Mouse (Mus musculus) small intestine, adult 2 months (tissue): ENCODE data around the gene Tescl. TPM values are rescaled to one million over a fixed set of nuclear protein-coding genes. Genes with fewer than 3 reads are reported as not detected.

Experiments
- H3K27ac ChIP-seq: fragments of 200-500 bp; 2 replicates; pipeline ENCODE4 v1.5.1; 2012; ENCODE audit warnings: low read depth, low read length, control low read depth, inconsistent platforms; ENCODE audit not compliant: insufficient read depth
- H3K27me3 ChIP-seq: fragments of 200-500 bp; 2 replicates; pipeline ENCODE4 v1.6.1; 2012; ENCODE audit warnings: mild to moderate bottlenecking, moderate library complexity, low read length, inconsistent platforms; ENCODE audit not compliant: control insufficient read depth, insufficient read depth
- H3K36me3 ChIP-seq: fragments of 200-500 bp; 2 replicates; pipeline ENCODE4 v1.6.1; 2012; ENCODE audit warnings: mild to moderate bottlenecking, low read length, control low read depth, inconsistent platforms; ENCODE audit not compliant: control insufficient read depth, insufficient read depth
- H3K4me1 ChIP-seq: fragments of 200-500 bp; 2 replicates; pipeline ENCODE4 v1.6.1; 2012; ENCODE audit warnings: low read length, inconsistent platforms, mixed read lengths; ENCODE audit not compliant: control insufficient read depth, insufficient read depth, insufficient read length
- H3K4me3 ChIP-seq: fragments of 200-500 bp; 2 replicates; pipeline ENCODE4 v1.5.1; 2012; ENCODE audit warnings: low read depth, mild to moderate bottlenecking, control low read depth, inconsistent platforms, low read length, moderate library complexity
- CTCF ChIP-seq: fragments of 200-500 bp; IDR thresholded peaks from 2 replicates; pipeline ENCODE4 v1.5.1; 2012; ENCODE audit warnings: low read depth, mild to moderate bottlenecking, control low read depth, inconsistent platforms, low read length, moderate library complexity, mixed read lengths; ENCODE audit not compliant: insufficient replicate concordance, insufficient read length; ENCODE audit errors: extremely low read depth
- POLR2A ChIP-seq: fragments of 200-500 bp; IDR thresholded peaks from 2 replicates; pipeline ENCODE4 v1.6.1; 2012; ENCODE audit warnings: low read depth, mild to moderate bottlenecking, control low read depth, inconsistent platforms, low read length, moderate library complexity
- WGBS: fragments of 180-500 bp; shearing (Covaris S2); methylation state at CpG from one replicate; pipeline ENCODE4 v1.1.7; 2018; 5-methylcytosine and 5-hydroxymethylcytosine counted together
- polyA plus RNA-seq: library from polyadenylated mRNA; depleted of rRNA; stranded (reverse); fragments of >200 nt; gene quantifications from 2 replicates; pipeline ENCODE4 v1.2.3, GENCODE M21; 2012

The Tescl gene
- polyA plus RNA-seq, 1 experiment: 0.15 TPM

DNA sequence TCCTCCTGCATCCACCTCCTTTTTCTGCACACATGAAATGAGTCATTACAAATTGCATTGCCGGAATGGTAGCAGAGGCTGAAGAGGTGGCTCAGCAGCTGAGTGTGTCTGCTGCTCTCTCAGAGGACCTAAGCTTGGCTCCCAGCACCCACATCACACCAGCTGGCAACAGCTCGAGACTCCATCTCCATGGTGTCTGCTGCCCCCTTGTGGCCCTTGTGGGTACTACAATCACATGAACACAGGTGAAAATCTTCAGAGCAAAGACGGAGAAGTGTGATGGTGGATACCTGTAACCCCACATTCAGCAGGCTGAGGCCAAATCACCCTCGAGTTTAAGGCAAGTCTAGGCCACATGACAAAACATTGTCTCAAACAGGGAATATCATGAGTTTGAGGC, 24.2 kb upstream of the Tescl start:
- Histone ChIP-seq H3K27ac (no peak overlapping the region), H3K4me1 (no peaks in the 10 kb centered on the region), H3K36me3 (no peaks in the 10 kb centered on the region), H3K27me3 (no peaks in the 10 kb centered on the region), H3K4me3 (no peak overlapping the region)
- TF ChIP-seq CTCF (peak; percentile 59; the same call in 1 of the 2 replicates), POLR2A (no peak)
- WGBS: 43% methylated on average over 4 of the region's 4 CpGs

- Histone ChIP-seq H3K4me3 (no peak overlapping the region), H3K27ac (no peak overlapping the region), H3K4me1 (no peaks in the 10 kb centered on the region), H3K36me3 (no peaks in the 10 kb centered on the region), H3K27me3 (no peaks in the 10 kb centered on the region)
- TF ChIP-seq POLR2A: no peak
- no peak for TF ChIP-seq CTCF
- WGBS: 57% methylated on average over 10 of the region's 10 CpGs
These were observed 22.3 kb upstream of the Tescl start for GRCm38 (mm10) chr7:24356081-24356480.

DNA sequence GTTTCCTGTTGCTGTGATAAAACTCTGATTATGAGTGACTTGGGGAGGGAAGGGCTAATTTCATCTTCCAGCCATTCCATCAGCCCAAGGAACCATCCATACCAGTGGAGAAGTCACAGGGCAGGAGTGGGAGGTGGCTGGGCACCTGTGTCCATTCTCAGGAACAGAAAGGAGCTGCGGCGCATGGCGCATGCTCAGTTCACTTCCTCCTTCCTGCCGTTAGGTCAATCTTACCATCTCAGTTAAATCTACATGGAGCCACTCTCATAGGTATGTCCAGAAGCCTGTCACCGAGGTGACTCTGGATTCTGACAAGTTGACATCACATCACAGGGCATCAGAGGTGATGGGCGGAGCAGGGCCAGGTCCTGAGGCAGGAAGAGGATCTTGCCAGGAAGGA, 21.9 kb upstream of the Tescl start:
- H3K27me3 ChIP-seq: no peaks in the 10 kb centered on the region
- TF ChIP-seq POLR2A (no peak), CTCF (no peak)
- 74% methylated on average over 6 of the region's 6 CpGs for WGBS
- no peak overlapping the region for H3K4me3 ChIP-seq
- H3K36me3 ChIP-seq: no peaks in the 10 kb centered on the region
- no peak overlapping the region for H3K27ac ChIP-seq
- no peaks in the 10 kb centered on the region for H3K4me1 ChIP-seq

- TF ChIP-seq POLR2A (no peak), CTCF (no peak)
- H3K36me3 ChIP-seq: no peaks in the 10 kb centered on the region
- WGBS: 27% methylated on average over 6 of the region's 6 CpGs
These were observed 15.2 kb upstream of the Tescl start, which contains the start of gene Lypd5 for GRCm38 (mm10) chr7:24348896-24349295. Gene Lypd5, plus strand, starts transcription at chr7:24349196.

DNA sequence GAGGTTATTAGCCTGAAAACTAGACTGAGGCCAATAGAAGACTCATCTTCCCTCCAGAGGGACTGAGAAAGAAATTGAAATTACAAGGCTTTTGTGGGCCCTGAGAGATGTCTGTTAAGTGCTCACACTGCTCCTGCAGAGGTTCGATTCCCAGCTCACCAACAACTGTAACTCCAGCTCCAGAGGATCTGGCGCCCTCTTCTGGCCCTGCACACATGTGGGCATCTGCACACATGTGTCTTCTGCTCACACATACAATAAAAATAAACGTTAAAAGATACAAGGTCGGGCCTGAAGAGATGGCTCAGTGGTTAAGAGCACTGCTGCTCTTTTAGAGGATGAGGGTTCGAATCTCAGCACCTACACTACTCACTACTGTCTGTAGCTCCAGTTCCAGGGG, 12.7 kb upstream of the Tescl start:
- no peak overlapping the region for H3K4me3 ChIP-seq
- no peaks in the 10 kb centered on the region for H3K27me3 ChIP-seq
- no peak for TF ChIP-seq POLR2A
- 0 out of 2 replicates have a peak, but pooled peaks have one; percentile 12 for TF ChIP-seq CTCF
- H3K36me3 ChIP-seq: no peaks in the 10 kb centered on the region
- H3K4me1 ChIP-seq: no peaks in the 10 kb centered on the region
- no peak overlapping the region for H3K27ac ChIP-seq
- WGBS: 59% methylated on average over 5 of the region's 5 CpGs

More at GRCm38 (mm10) chr7:24348896-24349295, 15.2 kb upstream of the Tescl start, which contains the start of gene Lypd5:
- Histone ChIP-seq H3K27ac (no peak within 1 kb of the TSS), H3K27me3 (no peaks in the 10 kb centered on the region), H3K4me3 (no peak within 1 kb of the TSS), H3K4me1 (no peaks in the 10 kb centered on the region)

DNA sequence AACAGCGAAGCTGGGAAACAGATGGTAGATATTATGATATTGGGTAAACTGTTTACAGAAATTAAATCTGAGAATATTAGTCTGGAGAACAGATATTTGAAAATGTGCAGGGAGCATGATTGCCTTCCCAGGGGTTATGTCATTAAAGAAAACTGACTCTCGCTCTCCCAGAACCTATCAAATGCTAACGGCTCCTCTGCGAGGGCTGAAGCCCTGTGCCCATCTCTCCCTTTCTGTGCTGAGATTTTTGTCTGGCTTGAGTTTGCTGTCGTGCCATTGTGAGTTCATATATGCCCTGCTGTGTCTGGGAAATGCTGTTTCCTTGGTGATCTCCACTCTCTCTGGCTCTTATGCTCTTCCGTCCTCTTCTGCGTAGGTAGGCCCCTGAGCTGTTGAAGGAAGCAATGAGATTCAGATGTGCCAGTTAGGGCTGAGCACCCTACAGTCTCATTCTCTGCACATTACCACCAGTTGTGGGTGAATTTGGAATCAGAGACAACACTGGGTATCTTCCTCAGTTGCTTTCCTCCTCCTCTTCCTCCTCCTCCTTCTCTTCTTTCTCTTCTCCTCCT, 10.1 kb upstream of the Tescl start:
- Histone ChIP-seq H3K4me1 (no peaks in the 10 kb centered on the region), H3K27ac (no peak overlapping the region), H3K27me3 (no peaks in the 10 kb centered on the region), H3K36me3 (no peaks in the 10 kb centered on the region), H3K4me3 (no peak overlapping the region)
- TF ChIP-seq CTCF (no peak), POLR2A (no peak)
- 64% methylated on average over 7 of the region's 7 CpGs for WGBS

- Histone ChIP-seq H3K4me3 (no peak overlapping the region), H3K27me3 (peaks cover 12% of the 10 kb centered on the region; the same call in 1 of the 2 replicates), H3K4me1 (no peaks in the 10 kb centered on the region), H3K36me3 (no peaks in the 10 kb centered on the region), H3K27ac (no peak overlapping the region)
- TF ChIP-seq POLR2A: no peak
- no peak for TF ChIP-seq CTCF
- 43% methylated on average over 2 of the region's 2 CpGs for WGBS
These were observed 4.5 kb upstream of the Tescl start for GRCm38 (mm10) chr7:24338241-24338640.

DNA sequence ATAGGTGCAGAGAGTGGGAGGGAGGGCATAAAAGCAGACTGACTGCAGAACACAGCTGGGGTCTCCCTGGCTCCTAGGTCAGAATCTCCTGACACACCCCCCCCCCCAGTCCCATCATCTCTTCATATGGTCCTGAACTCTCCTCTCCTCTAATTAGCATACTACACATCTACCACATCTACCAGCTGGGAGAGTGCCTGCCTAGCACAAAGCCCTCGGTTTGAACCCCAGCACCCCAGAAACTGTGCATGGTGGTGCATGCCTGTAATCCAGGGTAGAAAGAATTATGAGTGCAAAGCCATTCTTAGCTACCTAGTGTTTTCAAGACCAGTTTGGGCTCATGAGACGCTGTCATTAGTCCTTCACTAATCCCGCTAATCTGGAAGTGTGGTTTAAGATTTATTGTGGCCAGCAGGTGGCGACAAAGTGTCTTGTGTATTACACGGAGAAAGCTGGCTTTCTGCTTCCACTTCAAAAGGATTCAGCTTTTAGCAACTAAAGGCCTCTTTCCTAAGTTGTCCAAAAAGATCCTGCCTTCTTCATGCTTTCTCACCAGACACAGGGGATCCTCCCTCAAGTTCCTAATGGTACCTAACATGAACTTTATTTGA, 2.1 kb upstream of the Tescl start:
- Histone ChIP-seq H3K27ac (no peak overlapping the region), H3K27me3 (peaks cover 15% of the 10 kb centered on the region; the same call in 1 of the 2 replicates), H3K36me3 (no peaks in the 10 kb centered on the region), H3K4me3 (no peak overlapping the region), H3K4me1 (no peaks in the 10 kb centered on the region)
- TF ChIP-seq CTCF: peak; percentile 19; the same call in 1 of the 2 replicates
- TF ChIP-seq POLR2A: no peak
- 8% methylated on average over 5 of the region's 5 CpGs for WGBS
